Mouse (Mus musculus): ENCODE measurements around the gene Hps4. TPM values are rescaled to one million over a fixed set of nuclear protein-coding genes. Genes with fewer than 3 reads are reported as not detected.

Gene Hps4
- polyA plus RNA-seq, 1 experiment, result 36.9 TPM

- Histone ChIP-seq H3K4me1 (ENCODE audit: control insufficient read depth, insufficient read depth, insufficient read length) (peaks cover 5% of the 10 kb centered on the region; the same call in 1 of the 2 replicates), H3K27me3 (ENCODE audit: control insufficient read depth, insufficient read depth, low read length) (no peaks in the 10 kb centered on the region), H3K27ac (ENCODE audit: insufficient read depth, low read length) (no peak overlapping the region), H3K4me3 (ENCODE audit: extremely low read depth, insufficient read depth, insufficient read length) (no peak overlapping the region), H3K36me3 (ENCODE audit: control insufficient read depth, insufficient read depth, low read length) (peaks cover 8% of the 10 kb centered on the region)
- TF ChIP-seq CTCF (IDR thresholded peaks at IDR 0.05; ENCODE audit: extremely low read depth, insufficient read depth, insufficient read length, insufficient replicate concordance) (no peak), POLR2A (IDR thresholded peaks at IDR 0.05; ENCODE audit: low read depth, low read length) (no peak)
- 60% methylated on average over 6 of the region's 6 CpGs for WGBS
- no peak for DNase-seq (ENCODE audit: low read depth in 1 of 2, low spot score in 2 of 2)
Observed at GRCm38 (mm10) chr5:112344092-112344960, 1.4 kb downstream of the Hps4 start.

GRCm38 (mm10) chr5:112346211-112346965 lies 3.5 kb downstream of the Hps4 start:
- H3K27ac ChIP-seq (ENCODE audit: insufficient read depth, low read length), result no peak overlapping the region
- no peaks in the 10 kb centered on the region for H3K27me3 ChIP-seq (ENCODE audit: control insufficient read depth, insufficient read depth, low read length)
- H3K36me3 ChIP-seq (ENCODE audit: control insufficient read depth, insufficient read depth, low read length), result peaks cover 16% of the 10 kb centered on the region
- H3K4me1 ChIP-seq (ENCODE audit: control insufficient read depth, insufficient read depth, insufficient read length), result peaks cover 5% of the 10 kb centered on the region; the same call in 1 of the 2 replicates
- H3K4me3 ChIP-seq (ENCODE audit: extremely low read depth, insufficient read depth, insufficient read length), result no peak overlapping the region
- no peak for TF ChIP-seq POLR2A (IDR thresholded peaks at IDR 0.05; ENCODE audit: low read depth, low read length)
- no peak for DNase-seq (ENCODE audit: low read depth in 1 of 2, low spot score in 2 of 2)
- WGBS, result 78% methylated on average over 16 of the region's 16 CpGs

GRCm38 (mm10) chr5:112349169-112349568 lies 6.3 kb downstream of the Hps4 start:
- TF ChIP-seq CTCF (IDR thresholded peaks at IDR 0.05; ENCODE audit: extremely low read depth, insufficient read depth, insufficient read length, insufficient replicate concordance) (no peak), POLR2A (IDR thresholded peaks at IDR 0.05; ENCODE audit: low read depth, low read length) (no peak)
- whole genome bisulfite sequencing, result 95% methylated on average over 8 of the region's 8 CpGs
- no peak overlapping the region for H3K4me3 ChIP-seq (ENCODE audit: extremely low read depth, insufficient read depth, insufficient read length)

DNA sequence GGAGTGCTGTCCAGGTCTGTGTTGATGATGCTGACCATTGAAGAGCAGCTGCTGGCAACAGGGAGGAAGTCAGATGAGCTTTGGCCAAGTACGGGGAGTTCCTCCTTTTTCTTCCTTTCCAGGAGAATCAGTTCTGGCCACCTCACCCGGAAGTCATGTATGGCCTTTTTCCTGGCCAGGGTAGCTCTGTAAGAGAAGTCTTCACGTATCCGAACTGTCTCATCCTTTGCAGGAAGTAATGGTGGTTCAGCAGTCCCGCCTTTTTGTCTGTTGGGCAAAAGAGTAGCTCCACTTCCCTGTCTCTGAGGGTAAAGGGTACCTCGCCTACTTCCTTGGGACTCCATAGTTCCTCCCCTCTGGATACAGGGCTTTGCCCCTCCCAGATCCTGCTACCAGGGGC lies 12.6 kb downstream of the Hps4 start:
- H3K36me3 ChIP-seq (ENCODE audit: control insufficient read depth, insufficient read depth, low read length), result peaks cover 7% of the 10 kb centered on the region
- no peaks in the 10 kb centered on the region for H3K27me3 ChIP-seq (ENCODE audit: control insufficient read depth, insufficient read depth, low read length)
- H3K4me1 ChIP-seq (ENCODE audit: control insufficient read depth, insufficient read depth, insufficient read length), result no peaks in the 10 kb centered on the region
- no peak overlapping the region for H3K4me3 ChIP-seq (ENCODE audit: extremely low read depth, insufficient read depth, insufficient read length)
- no peak for DNase-seq (ENCODE audit: low read depth in 1 of 2, low spot score in 2 of 2)
- 71% methylated on average over 6 of the region's 6 CpGs for WGBS
- TF ChIP-seq CTCF (IDR thresholded peaks at IDR 0.05; ENCODE audit: extremely low read depth, insufficient read depth, insufficient read length, insufficient replicate concordance), result no peak
- TF ChIP-seq POLR2A (IDR thresholded peaks at IDR 0.05; ENCODE audit: low read depth, low read length), result no peak
- H3K27ac ChIP-seq (ENCODE audit: insufficient read depth, low read length), result no peak overlapping the region

More at GRCm38 (mm10) chr5:112349169-112349568, 6.3 kb downstream of the Hps4 start:
- H3K27me3 ChIP-seq (ENCODE audit: control insufficient read depth, insufficient read depth, low read length), result no peaks in the 10 kb centered on the region
- peaks cover 19% of the 10 kb centered on the region for H3K36me3 ChIP-seq (ENCODE audit: control insufficient read depth, insufficient read depth, low read length)
- DNase-seq (ENCODE audit: low read depth in 1 of 2, low spot score in 2 of 2), result no peak
- H3K4me1 ChIP-seq (ENCODE audit: control insufficient read depth, insufficient read depth, insufficient read length), result no peaks in the 10 kb centered on the region
- H3K27ac ChIP-seq (ENCODE audit: insufficient read depth, low read length), result no peak overlapping the region

DNA sequence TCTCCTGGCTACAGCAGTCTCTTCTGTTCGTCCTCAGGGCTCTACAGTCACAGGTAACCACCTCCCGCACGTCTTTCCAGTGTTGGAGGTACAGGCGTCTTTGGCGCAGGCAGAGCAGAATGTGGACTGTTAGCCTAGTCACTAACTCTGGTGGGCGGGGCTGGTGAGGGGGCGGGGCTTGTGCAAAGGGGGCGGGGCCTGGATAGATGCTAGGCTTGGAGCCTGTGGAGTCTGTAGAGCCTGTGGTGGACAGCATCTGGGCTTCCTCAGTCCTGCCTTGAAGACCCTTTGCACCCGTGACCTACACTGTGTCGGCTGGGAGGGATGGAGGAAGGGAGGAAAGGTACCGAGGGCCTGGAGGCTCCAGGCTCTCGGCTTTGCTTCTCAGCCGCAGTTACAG lies 13.0 kb downstream of the Hps4 start, which contains the start of gene Gm6583:
Gene Gm6583 (minus strand): TSS at position 124 of the 400 bp plus-strand sequence.
- Histone ChIP-seq H3K27me3 (ENCODE audit: control insufficient read depth, insufficient read depth, low read length) (no peaks in the 10 kb centered on the region), H3K36me3 (ENCODE audit: control insufficient read depth, insufficient read depth, low read length) (peaks cover 7% of the 10 kb centered on the region), H3K4me1 (ENCODE audit: control insufficient read depth, insufficient read depth, insufficient read length) (no peaks in the 10 kb centered on the region), H3K27ac (ENCODE audit: insufficient read depth, low read length) (no peak within 1 kb of the TSS), H3K4me3 (ENCODE audit: extremely low read depth, insufficient read depth, insufficient read length) (no peak within 1 kb of the TSS)
- no peak for DNase-seq (ENCODE audit: low read depth in 1 of 2, low spot score in 2 of 2)
- TF ChIP-seq POLR2A (IDR thresholded peaks at IDR 0.05; ENCODE audit: low read depth, low read length) (no peak), CTCF (IDR thresholded peaks at IDR 0.05; ENCODE audit: extremely low read depth, insufficient read depth, insufficient read length, insufficient replicate concordance) (no peak)
- WGBS, result 75% methylated on average over 13 of the region's 13 CpGs

GRCm38 (mm10) chr5:112356322-112356721 lies 13.4 kb downstream of the Hps4 start:
- no peak for TF ChIP-seq POLR2A (IDR thresholded peaks at IDR 0.05; ENCODE audit: low read depth, low read length)
- no peak for TF ChIP-seq CTCF (IDR thresholded peaks at IDR 0.05; ENCODE audit: extremely low read depth, insufficient read depth, insufficient read length, insufficient replicate concordance)
- H3K36me3 ChIP-seq (ENCODE audit: control insufficient read depth, insufficient read depth, low read length), result peaks cover 7% of the 10 kb centered on the region
- H3K4me3 ChIP-seq (ENCODE audit: extremely low read depth, insufficient read depth, insufficient read length), result no peak overlapping the region
- no peaks in the 10 kb centered on the region for H3K27me3 ChIP-seq (ENCODE audit: control insufficient read depth, insufficient read depth, low read length)
- H3K27ac ChIP-seq (ENCODE audit: insufficient read depth, low read length), result no peak overlapping the region
- DNase-seq (ENCODE audit: low read depth in 1 of 2, low spot score in 2 of 2), result no peak
- WGBS, result 86% methylated on average over 9 of the region's 9 CpGs
- H3K4me1 ChIP-seq (ENCODE audit: control insufficient read depth, insufficient read depth, insufficient read length), result no peaks in the 10 kb centered on the region

Data from spleen, adult 2 months (tissue).